Comparison of ENCODE assay signal across 10 mouse cellular contexts in genomic region chr5:146939109-146939796, GRCm38 (mm10). TPM values are rescaled to one million over a fixed set of nuclear protein-coding genes. Genes with fewer than 3 reads are reported as not detected.
DNase-seq lines count a peak whose midpoint lies in the region; ATAC-seq and TF ChIP-seq lines count a peak whose summit lies in the region.
"Had no signal": no experiment of that assay in that cellular context is flagged by ENCODE, and none has a peak within 500 bp of the region (broad histone marks: within the 10 kb centered on the region; RNA-seq: fewer than 3 reads in every experiment).

No protein-coding gene starts in this region.

- intact Hi-C loops in heart, adult 2 months (cut with DNase I), result no loop called here
- intact Hi-C loops in heart, postnatal 10 days (cut with DNase I), result no loop called here

- no peaks in the 10 kb centered on the region for H3K79me2 ChIP-seq in heart, adult 2 months (replicated peaks; ENCODE audit: control insufficient read depth, insufficient read depth, low read length)

- no peaks in the 10 kb centered on the region for H3K27me3 ChIP-seq in heart, adult 2 months (ENCODE audit: control insufficient read depth, insufficient read depth, low read length)
- H3K27me3 ChIP-seq in heart, embryonic 10.5 days (ENCODE audit: insufficient read depth, poor library complexity, severe bottlenecking), result no peaks in the 10 kb centered on the region

- H3K27ac ChIP-seq in heart, adult 2 months, result no peak overlapping the region
- H3K27ac ChIP-seq in heart, embryonic 10.5 days, result no peak overlapping the region
- H3K27ac ChIP-seq: macrophage had no signal

- H3K4me1 ChIP-seq in heart, adult 2 months (ENCODE audit: control insufficient read depth, insufficient read depth, low read length), result no peaks in the 10 kb centered on the region
- H3K4me1 ChIP-seq in heart, embryonic 10.5 days, result no peaks in the 10 kb centered on the region

- H3K4me3 ChIP-seq in heart, adult 2 months, result no peak overlapping the region
- no peak overlapping the region for H3K4me3 ChIP-seq in heart, embryonic 10.5 days

- peak; percentile 36; the same call in 1 of the 2 replicates for ATAC-seq in granulocyte monocyte progenitor cell, adult 5-6 weeks (replicated peaks; ENCODE audit: poor library complexity, severe bottlenecking)

- no peaks in the 10 kb centered on the region for H3K9me3 ChIP-seq in heart, embryonic 10.5 days

- no peak for TF ChIP-seq POLR2A in heart, adult 2 months (IDR thresholded peaks at IDR 0.05; ENCODE audit: insufficient read depth, low read depth, low read length)

- TF ChIP-seq EP300 in heart, adult 2 months (IDR thresholded peaks at IDR 0.05; ENCODE audit: insufficient read depth, low read depth, low read length), result no peak

- H3K9ac ChIP-seq in heart, adult 2 months (ENCODE audit: low read depth, low read length), result no peak overlapping the region

- no peaks in the 10 kb centered on the region for H3K36me3 ChIP-seq in heart, adult 2 months (ENCODE audit: control insufficient read depth, insufficient read depth, low read length)
- H3K36me3 ChIP-seq in heart, embryonic 10.5 days, result no peaks in the 10 kb centered on the region

- DNase-seq in heart, adult 2 months, result no peak
- no peak for DNase-seq in heart, postnatal 10 days
- peak; percentile 52 for DNase-seq in right cerebral cortex, postnatal 14 days
- DNase-seq in right cerebral cortex, adult 2 months (ENCODE audit: low spot score in 2 of 2), result no peak
- peak; percentile 35 for DNase-seq in retina, postnatal 1 day
- DNase-seq in heart, embryonic 10.5 days (ENCODE audit: low spot score), result no peak
- DNase-seq in ovary, postnatal 10 days (ENCODE audit: low spot score), result no peak
- DNase-seq: gastrocnemius, postnatal 14 days had no signal

- WGBS in heart, adult 2 months, result 81% methylated on average over 16 of the region's 16 CpGs
- WGBS in heart, embryonic 10.5 days, result 83% methylated on average over 16 of the region's 16 CpGs

- TF ChIP-seq CTCF in heart, adult 2 months (IDR thresholded peaks at IDR 0.05), result peak; percentile 42

RNA-seq across cellular contexts. Expression of gene Gtf3a, which starts 9.2 kb away (rescaled TPM):
- 10 to 100 TPM; 18.4 to 19.2 TPM for total RNA-seq in heart, adult 2 months (2021)
- polyA plus RNA-seq in heart, adult 2 months (2012; rRNA removed), result 19.2 and 23.0 TPM in 2 replicates
- 10 to 100 TPM; 23.3 to 27.7 TPM for total RNA-seq in heart, postnatal 10 days (2021)
- total RNA-seq in granulocyte monocyte progenitor cell, adult 5-6 weeks (2014; fragmentation: Nextera tagmentation), result 85.0 and 114 TPM in 2 replicates
- total RNA-seq in granulocyte monocyte progenitor cell, adult 5-6 weeks (2017), result 126 and 134 TPM in 2 replicates
- polyA plus RNA-seq in heart, embryonic 10.5 days (2016; fragmentation: Nextera tagmentation; extraction: Ambion mirVana), result 102 and 125 TPM in 2 replicates

RNA-seq across cellular contexts. Expression of gene Mtif3, which starts 24.3 kb away (rescaled TPM):
- total RNA-seq in heart, adult 2 months (2021), result 10 to 100 TPM; 21.0 to 23.3 TPM
- 12.2 and 18.1 TPM in 2 replicates for polyA plus RNA-seq in heart, adult 2 months (2012; rRNA removed)
- 10 to 100 TPM; 19.6 to 20.3 TPM for total RNA-seq in heart, postnatal 10 days (2021)
- total RNA-seq in granulocyte monocyte progenitor cell, adult 5-6 weeks (2014; fragmentation: Nextera tagmentation), result 9.5 and 11.8 TPM in 2 replicates
- total RNA-seq in granulocyte monocyte progenitor cell, adult 5-6 weeks (2017), result 24.9 and 27.5 TPM in 2 replicates
- 20.6 and 22.2 TPM in 2 replicates for polyA plus RNA-seq in heart, embryonic 10.5 days (2016; fragmentation: Nextera tagmentation; extraction: Ambion mirVana)

Comparison
In these comparisons a context has a peak if more than half of its experiments do, and no peak if none do; other contexts are left out.
1. DNase-seq: peak in right cerebral cortex, postnatal 14 days (single experiment) and retina, postnatal 1 day (single experiment); none in heart, adult 2 months (0 of 2), heart, postnatal 10 days (0 of 2), right cerebral cortex, adult 2 months (0 of 2), heart, embryonic 10.5 days (single experiment) and ovary, postnatal 10 days (single experiment).